Mouse (Mus musculus): ENCODE data around the gene Adam22.

Gene Adam22

GRCm38 (mm10) chr5:8367614-8368327 lies at the start of gene Adam22:
TSS of gene Adam22 (minus strand) at chr5:8368160.
- DNase-seq, result peak; percentile 96

- no peak for DNase-seq
Observed at GRCm38 (mm10) chr5:8417443-8417842, 49.5 kb upstream of the Adam22 start.

GRCm38 (mm10) chr5:8416683-8417413 lies 48.9 kb upstream of the Adam22 start:
- no peak for DNase-seq

- no peak for DNase-seq
Observed at GRCm38 (mm10) chr5:8408746-8409145, 40.8 kb upstream of the Adam22 start.

GRCm38 (mm10) chr5:8397587-8398249 lies 29.8 kb upstream of the Adam22 start:
- DNase-seq, result no peak

DNA sequence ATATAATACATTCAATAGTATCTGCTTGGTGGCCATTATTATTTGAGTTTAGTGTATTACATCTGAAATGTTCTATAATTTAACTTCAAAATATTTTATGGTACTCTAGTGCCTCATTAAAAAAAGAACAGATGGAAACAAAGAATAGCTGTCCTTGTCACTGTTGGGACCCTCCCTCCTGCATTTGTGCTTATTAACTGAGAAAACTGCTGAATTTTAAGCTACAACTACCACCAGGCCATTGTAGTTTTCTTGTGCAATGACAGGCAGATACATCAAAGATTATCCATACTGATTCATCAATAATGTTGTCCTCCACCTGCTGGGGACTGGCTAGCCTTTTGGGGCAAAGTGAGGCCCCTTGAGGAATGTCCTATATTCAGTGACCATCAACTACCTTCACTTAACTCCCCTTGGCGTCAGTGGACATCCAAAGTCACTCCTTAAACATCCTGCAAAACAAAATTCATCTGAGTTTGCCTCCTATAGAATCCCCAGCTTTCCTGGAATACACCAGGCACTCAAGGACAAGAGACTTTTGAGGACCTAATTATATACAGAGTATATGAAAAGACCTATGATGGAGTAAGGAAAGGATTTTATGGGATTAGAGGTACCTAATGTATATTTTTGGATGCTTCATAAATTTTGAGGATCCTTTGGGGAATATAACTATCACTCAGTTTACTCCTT lies 26.1 kb upstream of the Adam22 start:
- DNase-seq, result no peak

- no peak for DNase-seq
Observed at GRCm38 (mm10) chr5:8374297-8374906, 6.4 kb upstream of the Adam22 start.

GRCm38 (mm10) chr5:8373415-8373814 lies 5.5 kb upstream of the Adam22 start:
- DNase-seq, result no peak

- DNase-seq, result no peak
Observed at GRCm38 (mm10) chr5:8368781-8369180, 821 bp upstream of the Adam22 start.

GRCm38 (mm10) chr5:8368328-8368692 lies 350 bp upstream of the Adam22 start:
- no peak for DNase-seq

DNA sequence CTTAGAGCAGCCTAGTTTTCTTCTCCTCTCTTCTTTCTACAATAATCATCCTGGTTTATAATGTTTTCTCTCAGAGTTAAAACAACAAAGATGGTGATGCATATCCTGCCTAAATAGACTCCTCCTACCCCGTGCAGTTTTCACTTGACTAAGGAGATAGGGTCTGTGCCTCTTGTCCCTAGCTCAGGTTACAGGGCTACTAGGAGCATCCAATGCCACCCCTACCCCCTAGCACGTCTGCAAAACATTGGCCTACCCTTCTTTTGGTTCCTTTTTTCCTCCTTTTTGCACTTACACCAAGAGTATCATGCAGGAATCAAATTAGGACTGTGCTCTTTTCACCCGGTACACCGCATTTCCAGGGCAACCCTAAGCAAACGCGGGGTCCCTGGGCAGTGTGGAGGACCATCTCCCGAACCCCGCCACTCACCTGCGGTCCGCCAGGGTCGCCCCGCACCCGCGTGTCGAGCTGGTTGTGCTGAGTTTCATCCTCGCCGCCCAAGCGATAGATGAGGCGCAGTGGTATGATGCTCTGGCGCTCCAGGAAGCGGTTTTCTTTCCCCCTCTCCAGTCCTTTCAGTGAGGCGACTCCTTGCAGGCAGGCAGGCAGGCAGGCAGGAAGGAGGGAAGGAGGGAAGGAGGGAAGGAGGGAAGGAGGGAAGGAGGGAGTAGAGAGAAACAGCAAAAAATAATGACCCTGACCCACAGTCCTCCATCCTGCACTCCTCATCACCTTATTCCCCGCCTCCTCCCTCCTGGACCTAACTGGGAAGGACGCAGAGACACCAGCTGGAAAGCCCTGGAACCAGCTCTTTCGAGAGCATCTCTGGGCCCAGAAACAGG lies 968 bp downstream of the Adam22 start:
- peak; percentile 52 for DNase-seq

- no peak for DNase-seq
Observed at GRCm38 (mm10) chr5:8362361-8362760, 5.6 kb downstream of the Adam22 start.

GRCm38 (mm10) chr5:8357677-8358076 lies 10.3 kb downstream of the Adam22 start:
- no peak for DNase-seq

- DNase-seq, result no peak
Observed at GRCm38 (mm10) chr5:8356885-8357651, 10.9 kb downstream of the Adam22 start.

DNA sequence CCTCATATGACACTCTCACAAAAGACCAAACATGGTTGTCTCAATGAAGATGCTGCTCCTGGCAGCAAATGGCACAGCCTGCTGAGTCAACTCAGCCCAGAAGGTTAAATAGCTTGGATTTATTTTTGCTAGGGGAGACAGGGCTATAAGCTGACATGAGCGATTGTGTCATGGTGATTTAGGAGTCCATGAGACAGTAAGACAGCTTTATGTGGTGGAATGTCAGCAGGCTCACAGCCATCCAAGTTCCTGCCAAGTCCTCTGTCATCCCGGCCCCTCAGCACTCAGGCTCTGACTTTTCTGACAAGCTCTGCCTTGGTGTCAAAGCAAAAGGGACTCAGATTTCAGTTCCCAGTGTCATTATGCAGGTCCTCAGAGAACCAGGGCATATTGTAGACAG lies 11.6 kb downstream of the Adam22 start:
- no peak for DNase-seq

GRCm38 (mm10) chr5:8349557-8349956 lies 18.4 kb downstream of the Adam22 start:
- no peak for DNase-seq

GRCm38 (mm10) chr5:8346329-8346728 lies 21.6 kb downstream of the Adam22 start:
- DNase-seq, result no peak

- DNase-seq, result no peak
Observed at GRCm38 (mm10) chr5:8343296-8343695, 24.7 kb downstream of the Adam22 start.

DNA sequence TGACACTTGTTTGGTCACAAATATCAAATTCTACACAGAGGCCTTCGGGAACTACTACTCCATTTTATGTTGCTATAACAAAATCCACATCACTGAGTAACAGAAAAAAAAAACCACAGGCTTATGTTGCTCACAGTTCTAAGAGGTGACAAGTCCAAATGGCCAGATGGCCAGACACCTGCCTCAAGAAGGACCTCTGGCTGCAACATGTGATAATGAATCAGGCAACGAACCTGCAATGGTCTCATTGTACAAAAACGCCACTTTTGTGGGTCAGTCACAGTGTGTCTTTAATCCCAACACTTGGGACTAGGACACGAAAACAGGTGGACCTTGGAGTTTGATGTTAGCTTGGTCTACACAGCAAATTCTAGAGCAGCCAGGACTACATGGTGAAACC lies 26.3 kb downstream of the Adam22 start:
- DNase-seq, result peak; percentile 48

DNA sequence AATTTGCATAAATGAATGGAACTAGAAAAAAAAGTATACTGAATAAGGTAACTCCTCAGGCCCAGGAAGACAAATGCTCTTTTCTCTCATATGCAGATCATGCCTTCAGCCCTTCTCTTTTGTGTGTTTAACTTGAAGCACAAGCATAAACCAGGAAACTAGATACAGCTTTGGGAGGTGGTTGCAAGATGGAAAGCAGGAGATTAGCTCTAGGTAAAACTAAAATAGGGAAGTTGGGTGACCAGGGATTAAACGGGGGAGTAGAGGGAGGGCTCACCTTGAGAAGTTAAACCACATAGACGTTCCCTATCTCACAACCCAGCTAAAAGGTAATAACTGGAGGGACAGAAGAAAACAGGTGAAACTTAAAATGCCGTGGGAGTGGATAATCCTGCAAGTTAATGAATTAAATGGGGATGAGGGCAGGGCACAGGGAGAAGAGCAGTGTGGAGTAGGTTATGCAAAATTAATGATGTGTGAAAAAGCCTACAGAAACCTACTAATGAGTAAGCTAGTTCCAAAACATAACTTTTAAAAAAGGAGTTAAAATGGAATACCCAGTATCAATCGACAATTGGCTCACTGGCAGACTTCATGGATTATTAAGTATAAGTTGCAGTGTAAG lies 40.2 kb downstream of the Adam22 start:
- no peak for DNase-seq

DNA sequence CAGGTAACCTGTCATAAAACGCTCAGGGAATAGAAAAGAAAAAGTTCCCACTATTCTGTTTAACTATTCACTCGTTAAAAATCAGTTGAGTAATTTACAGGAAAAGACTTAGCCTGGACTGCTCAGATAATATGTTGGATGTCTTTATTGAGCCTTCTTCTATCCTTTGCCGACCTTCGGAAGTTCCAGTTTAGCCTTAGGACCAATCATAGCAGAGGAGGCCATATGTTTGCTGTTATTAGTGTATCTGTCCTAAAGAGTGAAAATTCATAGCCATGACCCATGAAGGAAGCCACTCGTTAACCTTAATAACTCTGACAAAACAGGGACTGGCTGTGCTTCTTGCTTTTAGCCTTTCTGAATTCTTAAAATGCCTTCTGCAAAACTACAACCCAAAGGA lies 41.3 kb downstream of the Adam22 start:
- DNase-seq, result no peak
